Comparison of ENCODE assay signal across 8 mouse cellular contexts in the genomic region with DNA sequence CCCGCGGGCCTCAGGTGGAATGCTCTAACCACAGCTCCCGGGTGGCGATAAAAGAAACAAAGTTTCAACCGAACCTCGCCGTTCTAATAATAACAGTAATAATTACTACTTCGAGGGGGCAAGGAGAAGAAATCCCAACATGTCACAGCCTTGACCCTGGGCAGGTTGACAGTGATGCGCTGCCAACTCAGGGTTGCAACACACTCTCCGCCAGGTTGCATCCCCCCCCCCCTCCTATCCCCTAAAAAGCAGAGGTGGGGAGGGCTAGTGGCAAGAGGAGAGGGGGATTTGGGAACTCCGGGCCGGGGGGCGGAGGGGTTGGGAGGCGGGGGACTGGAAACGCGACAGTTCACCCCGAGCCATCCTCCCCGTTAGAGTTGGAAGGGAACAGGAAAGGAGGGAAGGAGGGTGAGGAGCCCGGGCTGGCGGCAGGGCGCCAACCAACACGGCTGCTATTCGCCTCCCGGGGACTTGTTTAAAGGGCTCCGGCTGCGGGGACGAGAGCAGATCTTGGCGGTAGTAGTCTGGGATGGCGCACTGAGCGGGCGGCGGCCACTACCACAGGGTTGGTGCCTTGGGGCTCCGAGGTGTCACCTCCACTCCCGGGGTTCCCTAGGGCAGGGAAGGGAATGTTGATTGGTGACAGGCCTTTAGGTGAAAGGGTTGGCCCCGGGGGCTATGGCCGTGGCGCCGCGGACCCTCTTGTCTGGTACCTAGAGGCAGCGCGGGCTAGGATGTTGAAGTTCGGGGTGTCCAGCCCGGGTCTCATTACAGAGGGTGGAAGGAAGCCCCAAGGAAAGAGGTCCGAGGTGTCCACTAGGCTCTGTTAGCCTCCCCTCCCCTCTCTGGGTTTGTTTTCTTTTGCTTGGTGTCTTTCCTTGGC. TPM values are rescaled to one million over a fixed set of nuclear protein-coding genes. Genes with fewer than 3 reads are reported as not detected.
A peak's percentile ranks its signal among the peaks of the same experiment; 100 is the strongest.
DNase-seq lines count a peak whose midpoint lies in the region; ATAC-seq lines count a peak whose summit lies in the region.

No protein-coding gene starts in this region.

- no peaks in the 10 kb centered on the region for H3K9me3 ChIP-seq in limb, embryonic 11.5 days (ENCODE audit: control insufficient read depth, low read length)
- H3K9me3 ChIP-seq in midbrain, embryonic 15.5 days, result no peaks in the 10 kb centered on the region

- under 1% methylated on average over 44 of the region's 44 CpGs for WGBS in limb, embryonic 11.5 days
- 0% methylated on average over 43 of the region's 44 CpGs for WGBS in midbrain, embryonic 15.5 days

- peak overlapping the region; percentile 100 for H3K4me2 ChIP-seq in limb, embryonic 11.5 days (ENCODE audit: low read depth, severe bottlenecking)
- H3K4me2 ChIP-seq in midbrain, embryonic 15.5 days, result peak overlapping the region; percentile 100

- intact Hi-C loops in gastrocnemius, postnatal 14 days (cut with DNase I; ENCODE audit: low total_unique reads), result no loop called here

- H3K4me1 ChIP-seq in limb, embryonic 11.5 days (ENCODE audit: control insufficient read depth, insufficient read depth, low read length), result peaks cover 3% of the 10 kb centered on the region; the same call in 1 of the 2 replicates
- H3K4me1 ChIP-seq in midbrain, embryonic 15.5 days, result peaks cover 24% of the 10 kb centered on the region

- no peaks in the 10 kb centered on the region for H3K36me3 ChIP-seq in limb, embryonic 11.5 days (ENCODE audit: control insufficient read depth, insufficient read depth, low read length)
- no peaks in the 10 kb centered on the region for H3K36me3 ChIP-seq in midbrain, embryonic 15.5 days (replicated peaks)

- DNase-seq in ZHBTc4 (ENCODE audit: low read depth, low spot score), result peak; percentile 69
- peak; percentile 71 to 74 for DNase-seq in cerebellum, postnatal 36 days
- peak; percentile 72 for DNase-seq in gastrocnemius, postnatal 14 days
- peak; percentile 55 for DNase-seq in kidney, adult 11 months
- DNase-seq in limb, embryonic 11.5 days (ENCODE audit: low spot score), result peak; percentile 70
- peak; percentile 39 to 54 for DNase-seq in spleen, postnatal 10 days (ENCODE audit: low spot score in 2 of 2)

- H3K27ac ChIP-seq in limb, embryonic 11.5 days (replicated peaks; ENCODE audit: low read depth, low read length), result 0 out of 2 replicates have a peak overlapping the region, but pooled peaks have one; percentile 0
- peak overlapping the region; percentile 92 for H3K27ac ChIP-seq in midbrain, embryonic 15.5 days

- no peak for ATAC-seq in limb, embryonic 11.5 days (ENCODE audit: insufficient number of reproducible peaks, low FRiP score, low TSS enrichment, low read depth)
- ATAC-seq in midbrain, embryonic 15.5 days (replicated peaks), result no peak; the same call in 1 of the 2 replicates
- no peak for ATAC-seq in granulocyte monocyte progenitor cell, adult 5-6 weeks (replicated peaks; ENCODE audit: poor library complexity, severe bottlenecking)

- peaks cover 4% of the 10 kb centered on the region; the same call in 1 of the 2 replicates for H3K27me3 ChIP-seq in limb, embryonic 11.5 days (ENCODE audit: control insufficient read depth, insufficient read depth, low read length)
- 0 out of 2 replicates have a peak, but pooled peaks cover 3% of the 10 kb centered on the region for H3K27me3 ChIP-seq in midbrain, embryonic 15.5 days (replicated peaks)

- H3K9ac ChIP-seq in limb, embryonic 11.5 days (ENCODE audit: low read length), result peak overlapping the region; percentile 69
- peak overlapping the region; percentile 65 for H3K9ac ChIP-seq in midbrain, embryonic 15.5 days

- H3K4me3 ChIP-seq in limb, embryonic 11.5 days (ENCODE audit: low read depth, low read length), result peak overlapping the region; percentile 67
- peak overlapping the region; percentile 94 for H3K4me3 ChIP-seq in midbrain, embryonic 15.5 days

RNA-seq across cellular contexts. Expression of gene Smarca2, which starts 0.8 kb away (rescaled TPM):
- 10 to 100 TPM; 37.7 to 40.7 TPM for total RNA-seq in gastrocnemius, postnatal 14 days (2021)
- polyA plus RNA-seq in limb, embryonic 11.5 days (2014; fragmentation: Nextera tagmentation; extraction: Ambion mirVana), result 60.0 and 61.8 TPM in 2 replicates
- polyA plus RNA-seq in midbrain, embryonic 15.5 days (2015; fragmentation: Nextera tagmentation; extraction: Ambion mirVana), result 143 and 158 TPM in 2 replicates
- 54.2 and 66.4 TPM in 2 replicates for total RNA-seq in granulocyte monocyte progenitor cell, adult 5-6 weeks (2014; fragmentation: Nextera tagmentation)
- total RNA-seq in granulocyte monocyte progenitor cell, adult 5-6 weeks (2017), result 51.4 and 56.8 TPM in 2 replicates
